Mouse (Mus musculus) thymus, postnatal 4 days (tissue): ENCODE results near the gene Fam163a.
A peak's percentile ranks its signal among the peaks of the same experiment; 100 is the strongest.

ENCODE experiments used
- DNase-seq: peaks from one replicate; pipeline ENCODE4 v3.0.0; 2021

Gene Fam163a

GRCm38 (mm10) chr1:156197588-156197987 lies 7.2 kb downstream of the Fam163a start:
- no peak for DNase-seq

DNA sequence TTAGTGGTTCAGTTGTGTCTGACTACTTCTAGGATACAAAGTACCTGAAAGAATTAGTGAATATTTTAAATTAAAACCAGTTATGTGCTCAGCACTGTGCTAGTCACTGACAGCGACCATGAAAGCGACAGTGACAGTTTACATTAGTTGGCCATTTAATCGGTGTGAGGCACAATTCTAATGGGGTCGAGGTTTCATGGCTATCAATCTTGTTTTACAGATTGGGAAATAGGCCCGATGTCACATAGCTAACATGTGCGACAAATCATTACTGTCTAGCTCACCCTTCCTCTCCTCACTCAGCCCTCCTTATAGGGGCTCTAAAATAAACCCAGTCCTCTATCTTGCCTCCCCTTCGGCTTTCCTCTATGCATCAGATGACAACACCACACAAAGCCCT lies 11.5 kb downstream of the Fam163a start:
- no peak for DNase-seq

GRCm38 (mm10) chr1:156192853-156193252 lies 12.0 kb downstream of the Fam163a start:
- DNase-seq = no peak

DNA sequence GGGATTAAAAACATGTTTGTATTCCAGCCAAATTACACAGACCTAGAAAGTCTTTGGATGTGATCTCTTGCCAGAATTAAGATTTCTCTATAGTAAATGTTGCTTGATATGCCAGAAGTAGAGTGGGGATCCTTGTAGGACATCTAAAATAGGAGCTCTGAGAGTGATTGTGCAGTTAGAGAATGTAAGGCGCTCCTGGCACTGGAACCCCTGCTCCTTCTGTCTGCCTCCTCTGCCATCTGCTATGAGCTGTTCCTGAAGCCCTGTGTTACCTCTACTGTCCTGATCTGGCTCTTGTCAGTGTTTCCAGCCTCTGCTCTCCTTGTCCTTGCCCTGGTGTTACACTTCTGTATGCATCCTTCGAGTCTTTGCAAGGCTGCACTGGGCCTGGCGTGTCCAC lies 18.2 kb downstream of the Fam163a start:
- no peak for DNase-seq

DNA sequence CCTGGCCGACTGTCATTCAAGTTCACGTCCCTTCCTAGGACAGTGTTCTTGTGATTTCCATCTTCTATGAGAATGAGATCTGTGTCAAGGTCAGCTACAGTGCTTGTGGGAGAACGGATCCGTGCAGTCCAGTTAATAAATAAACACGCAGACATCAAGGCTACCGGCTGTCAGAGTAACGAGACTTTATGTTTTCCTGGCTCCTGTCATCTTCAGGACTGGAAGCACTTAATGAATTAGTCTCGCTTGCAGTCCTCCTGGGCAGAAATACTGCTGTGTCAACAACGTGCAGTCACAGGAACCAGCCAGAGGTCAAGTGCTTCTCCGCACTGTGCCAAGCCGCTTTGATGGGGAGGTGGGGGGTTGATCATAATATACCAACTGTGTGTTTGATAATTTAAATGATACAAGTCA lies 20.7 kb downstream of the Fam163a start:
- no peak for DNase-seq

DNA sequence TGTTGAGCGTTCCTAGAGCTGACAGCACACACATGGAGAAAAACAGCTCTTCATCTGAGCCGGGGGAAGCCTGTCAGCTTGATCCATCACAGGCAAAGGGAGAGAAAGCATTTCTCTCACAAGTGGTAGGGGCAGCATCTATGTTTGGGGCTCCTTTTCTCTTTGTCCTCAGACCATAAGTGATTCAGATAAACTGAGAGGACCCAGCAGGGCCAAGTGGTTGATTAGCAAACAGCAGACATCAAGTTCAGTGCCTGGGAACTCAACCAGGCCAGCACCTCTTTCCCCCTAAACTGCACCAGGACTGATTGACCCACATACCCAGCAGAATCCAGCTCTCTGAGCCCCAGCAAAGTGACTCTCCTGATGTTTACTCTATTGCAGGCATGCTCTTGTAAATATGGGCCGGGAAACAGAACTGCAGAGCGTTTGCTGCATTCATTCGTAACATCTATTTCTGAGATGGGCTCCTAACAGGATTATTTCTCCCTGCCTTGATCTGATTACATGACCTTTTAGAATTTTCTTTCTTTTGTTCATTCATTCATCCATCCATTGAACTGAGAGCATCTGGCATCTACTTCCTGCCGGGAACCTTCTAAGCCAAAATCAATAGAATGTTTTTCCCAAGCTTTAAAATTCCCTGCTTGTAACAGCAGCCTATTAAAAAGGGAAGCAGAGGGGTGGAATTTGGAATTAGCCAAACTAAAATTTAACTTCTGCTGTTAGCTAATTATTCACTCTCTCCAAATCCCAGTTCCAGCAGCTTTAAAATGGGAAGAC lies 21.5 kb downstream of the Fam163a start:
- no peak for DNase-seq

- no peak for DNase-seq
Measured at GRCm38 (mm10) chr1:156179875-156180274, 25.0 kb downstream of the Fam163a start.

- no peak for DNase-seq
Measured at GRCm38 (mm10) chr1:156168737-156169136, 36.1 kb downstream of the Fam163a start.

DNA sequence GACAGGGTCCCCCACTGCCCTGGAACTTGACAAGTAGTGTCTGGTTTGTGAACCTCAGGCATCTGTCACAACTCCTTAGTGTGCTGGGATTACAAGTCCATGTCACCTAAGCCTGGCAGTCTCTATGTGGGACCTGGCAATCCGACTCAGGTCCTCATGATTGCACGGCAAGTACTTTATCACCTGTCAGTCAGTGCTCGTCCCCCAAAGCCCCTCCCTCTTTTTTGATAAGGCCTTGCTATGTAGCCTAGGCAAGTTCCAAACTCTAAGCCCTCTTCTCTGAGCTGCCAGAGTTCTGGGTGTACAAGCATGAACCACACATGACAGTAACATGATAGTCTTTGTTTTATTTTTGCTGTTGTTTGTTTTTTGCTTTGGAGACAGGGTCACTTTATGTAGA lies 88.1 kb downstream of the Fam163a start:
- DNase-seq = no peak

DNA sequence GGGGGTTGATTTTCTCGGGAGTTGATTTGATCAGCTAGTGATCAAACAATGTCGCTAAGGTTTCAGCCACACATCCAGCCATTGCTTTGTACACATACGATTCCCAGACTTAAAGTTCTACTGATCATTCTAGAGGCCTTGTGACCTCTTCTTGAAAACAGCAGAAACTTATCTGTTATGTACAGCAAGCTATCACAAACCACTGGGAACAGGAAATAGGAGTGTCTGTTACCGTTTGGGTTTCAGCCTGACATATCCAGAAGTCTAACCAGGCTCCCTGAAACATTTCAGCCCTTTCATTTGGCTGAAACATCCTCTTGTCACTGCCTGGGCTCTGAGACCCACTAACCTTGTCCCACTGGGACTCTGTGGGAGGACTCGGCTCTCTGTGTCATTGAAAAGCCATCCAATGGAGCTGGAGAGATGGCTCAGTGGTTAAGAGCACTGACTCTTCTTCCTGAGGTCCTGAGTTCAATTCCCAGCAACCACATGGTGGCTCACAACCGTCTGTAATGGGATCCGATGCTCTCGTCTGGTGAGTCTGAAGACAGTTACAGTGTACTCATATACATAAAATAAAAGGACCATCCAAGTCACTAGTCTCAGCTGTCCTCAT lies 90.8 kb downstream of the Fam163a start:
- DNase-seq = no peak

- no peak for DNase-seq
Measured at GRCm38 (mm10) chr1:156112142-156112541, 92.7 kb downstream of the Fam163a start.

DNA sequence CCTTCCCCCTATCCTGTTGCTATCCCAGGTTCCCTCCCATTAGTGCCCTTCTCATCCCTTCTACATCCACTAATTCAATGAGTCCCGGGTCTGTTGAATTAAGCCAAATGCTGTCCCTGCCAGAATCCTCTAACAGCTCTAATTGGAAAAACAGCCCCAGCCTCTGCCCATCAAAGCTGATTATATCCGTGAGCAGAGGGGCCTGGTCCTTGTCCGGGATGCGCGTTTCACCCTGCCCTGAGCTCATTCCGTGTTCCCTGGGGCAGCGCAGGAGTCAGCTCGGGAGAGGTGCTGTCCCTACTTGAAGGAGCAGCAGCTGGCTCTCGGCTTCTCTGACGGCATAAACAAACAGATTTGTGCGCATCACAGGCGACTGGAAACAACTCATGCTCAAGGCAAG lies 93.1 kb downstream of the Fam163a start:
- no peak for DNase-seq

GRCm38 (mm10) chr1:156111090-156111489 lies 93.7 kb downstream of the Fam163a start:
- DNase-seq = no peak

DNA sequence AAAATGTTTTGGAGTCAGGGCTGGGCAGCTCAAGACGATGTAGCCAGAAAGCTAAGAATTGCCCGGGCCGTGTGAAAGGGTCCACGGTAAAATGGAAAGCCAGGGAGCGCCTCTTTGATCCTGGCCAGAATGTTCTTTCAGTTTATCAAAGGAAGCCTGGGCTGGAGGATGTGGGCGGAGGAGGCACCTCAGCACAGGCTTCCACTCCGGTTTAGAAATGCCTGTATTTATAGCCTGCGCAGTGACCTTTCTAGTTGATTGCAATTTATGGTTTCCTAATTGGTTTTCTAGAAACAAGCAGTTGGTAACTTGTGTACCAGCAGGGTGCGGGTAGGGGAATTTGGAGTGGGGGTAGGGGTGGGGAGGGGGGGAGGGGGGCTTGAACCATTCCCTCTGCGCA lies 96.4 kb downstream of the Fam163a start:
- DNase-seq = no peak

GRCm38 (mm10) chr1:156107424-156107823 lies 97.4 kb downstream of the Fam163a start:
- no peak for DNase-seq

DNA sequence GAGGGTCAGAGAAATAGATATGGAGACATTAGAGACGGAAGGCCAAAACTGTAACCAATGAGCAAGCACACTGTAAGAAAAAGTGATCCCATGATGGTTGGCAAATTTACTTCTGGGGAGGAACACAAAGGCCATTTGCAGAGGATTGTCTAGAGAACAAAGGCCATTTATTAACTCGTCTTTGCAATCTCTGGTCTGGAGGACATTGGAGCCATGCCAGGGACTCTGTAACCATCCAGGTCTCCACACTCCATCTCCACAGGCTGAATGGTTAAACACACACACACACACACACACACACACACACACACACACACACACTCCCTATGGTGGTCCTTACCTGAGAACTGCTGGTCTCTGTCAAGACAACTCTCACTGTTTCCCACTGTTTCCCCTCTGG lies 99.4 kb downstream of the Fam163a start:
- no peak for DNase-seq

DNA sequence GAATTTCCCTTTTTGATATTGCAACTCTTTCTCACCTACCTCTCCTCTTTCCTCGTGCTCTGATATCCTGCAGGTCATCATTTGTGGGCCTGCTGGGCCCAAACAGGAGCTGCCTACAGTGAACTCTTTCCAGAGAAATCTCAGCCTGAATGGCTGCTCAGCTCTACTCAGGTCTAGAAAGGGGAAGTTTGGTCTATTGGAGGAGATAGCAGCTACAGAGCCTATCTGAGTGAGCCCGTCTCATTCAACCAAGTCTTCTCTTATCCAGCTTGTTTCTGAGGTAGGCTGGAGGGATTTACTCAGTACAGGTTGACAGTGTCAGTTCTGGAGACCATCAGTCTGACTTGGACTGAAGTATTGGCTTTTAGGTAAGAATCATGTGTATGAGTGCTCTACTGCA lies 101.1 kb downstream of the Fam163a start:
- DNase-seq = no peak

DNA sequence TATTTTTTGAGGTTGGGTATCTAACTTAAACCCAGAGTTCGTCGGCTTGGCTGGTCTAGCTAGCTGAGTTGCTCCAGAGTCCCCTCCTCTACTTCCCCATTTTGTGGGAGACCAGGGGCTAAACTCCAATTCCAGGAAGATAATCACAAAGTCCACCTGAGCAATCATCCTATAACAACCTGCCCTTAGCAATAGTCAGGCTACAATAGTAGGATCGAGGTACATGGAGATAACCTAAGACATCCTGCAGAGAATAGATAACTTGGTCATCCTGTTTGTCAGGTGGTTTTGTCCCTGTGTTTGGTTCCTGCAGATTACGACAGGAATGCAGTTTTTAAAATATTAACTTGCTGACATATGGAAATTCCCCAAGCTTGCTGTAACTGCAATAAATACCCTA lies 113.0 kb downstream of the Fam163a start:
- DNase-seq = no peak

DNA sequence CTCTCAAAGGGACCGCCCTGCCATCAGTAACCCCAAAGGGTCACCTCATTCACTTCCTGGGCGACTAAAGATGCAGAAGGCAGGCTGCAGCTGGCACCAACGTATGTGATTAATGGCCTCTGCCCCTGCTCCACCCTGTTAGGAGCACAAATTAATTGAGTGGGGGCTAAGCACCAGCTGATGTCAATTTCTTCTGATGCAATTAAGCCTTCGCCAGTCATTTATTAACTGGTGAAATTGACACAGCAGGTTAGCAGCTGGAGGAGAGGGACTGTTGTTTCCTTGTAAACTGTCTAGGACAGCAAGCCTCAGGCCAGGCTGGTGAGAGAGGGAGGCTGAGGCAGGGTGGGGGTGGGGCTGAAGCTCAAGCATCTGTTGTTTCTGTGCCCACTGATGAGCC lies 114.8 kb downstream of the Fam163a start:
- no peak for DNase-seq

GRCm38 (mm10) chr1:156089561-156089960 lies 115.3 kb downstream of the Fam163a start:
- DNase-seq = peak; percentile 69

- peak; percentile 59 for DNase-seq
Measured at GRCm38 (mm10) chr1:156087586-156087985, 117.2 kb downstream of the Fam163a start.

GRCm38 (mm10) chr1:156085770-156086169 lies 119.1 kb downstream of the Fam163a start:
- no peak for DNase-seq

DNA sequence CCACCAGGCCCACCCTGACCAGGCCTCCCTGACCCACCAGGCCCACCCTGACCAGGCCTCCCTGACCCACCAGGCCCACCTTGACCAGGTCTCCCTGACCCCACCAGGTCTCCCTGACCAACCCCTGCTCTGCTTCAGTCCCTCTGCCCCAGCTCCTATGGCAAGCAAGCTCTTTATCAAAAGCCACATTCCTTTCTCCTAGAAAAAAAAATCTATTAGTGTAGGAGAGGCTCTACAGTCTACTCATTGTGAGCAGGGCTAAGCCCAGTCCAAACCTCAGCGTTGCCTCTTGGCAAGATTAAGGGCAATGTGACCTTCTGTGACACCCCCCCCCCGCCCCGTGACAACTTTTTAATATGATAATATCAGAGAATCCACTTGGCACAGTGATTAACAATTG lies 120.2 kb downstream of the Fam163a start:
- no peak for DNase-seq

DNA sequence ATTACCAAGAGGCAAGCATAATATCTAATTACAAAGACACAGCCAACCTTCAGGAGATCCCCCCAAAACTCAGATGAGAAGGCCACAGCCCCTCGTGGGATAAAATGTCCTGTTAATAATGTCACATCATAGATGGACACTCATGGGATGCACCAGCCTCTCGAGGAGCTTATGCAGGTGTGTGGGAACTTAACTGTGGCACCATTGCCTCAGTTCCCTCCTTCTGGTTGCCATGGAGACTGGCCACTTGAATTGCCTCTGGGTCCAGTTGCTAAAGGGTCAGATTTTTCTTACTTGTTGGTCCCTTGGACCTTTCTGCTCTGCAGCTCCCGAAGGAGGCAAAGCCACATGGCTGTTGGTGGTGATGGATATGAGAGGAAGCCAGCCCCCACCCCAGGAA lies 127.2 kb downstream of the Fam163a start:
- DNase-seq = no peak

DNA sequence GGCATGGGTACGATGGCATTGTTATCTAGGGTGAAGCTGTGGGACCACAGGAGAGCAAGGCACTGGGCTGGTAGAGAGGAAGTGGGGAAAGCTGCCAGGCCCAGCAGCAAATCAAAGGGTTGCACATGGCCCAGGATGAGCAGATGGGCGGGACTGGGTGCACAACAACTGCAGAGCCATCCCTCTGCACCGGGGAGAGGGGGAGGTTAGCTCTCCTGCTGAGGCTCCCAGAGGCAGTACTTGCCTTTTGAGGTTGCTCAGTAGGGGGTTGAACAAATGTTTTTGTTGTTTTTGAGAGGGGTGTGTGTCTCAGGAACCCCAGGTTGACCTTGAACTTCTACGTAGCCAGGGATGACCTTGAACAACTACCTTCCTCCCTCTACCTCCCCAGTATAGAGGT lies 128.4 kb downstream of the Fam163a start:
- DNase-seq = peak; percentile 68
